Mouse (Mus musculus) liver, embryonic 12.5 days (tissue): Measurements from ENCODE around the gene Ntn5. TPM values are rescaled to one million over a fixed set of nuclear protein-coding genes. Genes with fewer than 3 reads are reported as not detected.

Experiments
- polyA plus RNA-seq: library from polyadenylated mRNA; unstranded; fragments of >200 nt; fragmentation: Nextera tagmentation; extraction: Ambion mirVana; gene quantifications from 2 replicates; pipeline ENCODE4 v1.2.1, GENCODE M21; 2016

Ntn5 gene
- polyA plus RNA-seq, 1 experiment from 2014 or later: not detected

Other genes with a start within 250 kb of the Ntn5 start
- gene Gys1, start 249.2 kb upstream of the Ntn5 start, polyA plus RNA-seq: 8.6 and 10.2 TPM in 2 replicates
- 135 and 141 TPM in 2 replicates for gene Ruvbl2, start 245.9 kb upstream of the Ntn5 start, polyA plus RNA-seq
- gene Ftl1, start 224.1 kb upstream of the Ntn5 start, polyA plus RNA-seq: 7,751 and 8,218 TPM in 2 replicates
- gene Bax, start 217.1 kb upstream of the Ntn5 start, polyA plus RNA-seq: 147 and 155 TPM in 2 replicates
- 1.9 and 2.0 TPM in 2 replicates for gene Tulp2, start 202.1 kb upstream of the Ntn5 start, polyA plus RNA-seq
- not detected in 2 replicates for gene Gm45808, start 197.2 kb upstream of the Ntn5 start, polyA plus RNA-seq
- gene Dhdh, start 195.2 kb upstream of the Ntn5 start, polyA plus RNA-seq: 2.8 and 3.1 TPM in 2 replicates
- 140 and 146 TPM in 2 replicates for gene Nucb1, start 173.6 kb upstream of the Ntn5 start, polyA plus RNA-seq
- 157 and 165 TPM in 2 replicates for gene Ppp1r15a, start 157.8 kb upstream of the Ntn5 start, polyA plus RNA-seq
- 0.80 and 0.87 TPM in 2 replicates for gene Plekha4, start 157.7 kb upstream of the Ntn5 start, polyA plus RNA-seq
- gene Hsd17b14, start 129.1 kb upstream of the Ntn5 start, polyA plus RNA-seq: 1.5 and 1.8 TPM in 2 replicates
- 50.4 and 54.7 TPM in 2 replicates for gene Bcat2, start 113.9 kb upstream of the Ntn5 start, polyA plus RNA-seq
- not detected in 2 replicates for gene Fgf21, start 68.5 kb upstream of the Ntn5 start, polyA plus RNA-seq
- 0.15 TPM in 1 of 2 replicates, not detected in the other for gene Fut1, start 66.7 kb upstream of the Ntn5 start, polyA plus RNA-seq
- 0.20 and 0.23 TPM in 2 replicates for gene Izumo1, start 62.2 kb upstream of the Ntn5 start, polyA plus RNA-seq
- gene Rasip1, start 56.5 kb upstream of the Ntn5 start, polyA plus RNA-seq: 10.5 and 11.8 TPM in 2 replicates
- gene Mamstr, start 44.0 kb upstream of the Ntn5 start, polyA plus RNA-seq: 0.69 and 0.81 TPM in 2 replicates
- 0.05 TPM in 1 of 2 replicates, not detected in the other for gene Fut2, start 17.6 kb upstream of the Ntn5 start, polyA plus RNA-seq
- gene Sec1, start 10.4 kb downstream of the Ntn5 start, polyA plus RNA-seq: 0.11 and 0.18 TPM in 2 replicates
- gene Car11, start 15.8 kb downstream of the Ntn5 start, polyA plus RNA-seq: 0.93 and 1.0 TPM in 2 replicates
- gene Dbp, start 21.1 kb downstream of the Ntn5 start, polyA plus RNA-seq: 1.1 and 1.8 TPM in 2 replicates
- 892 and 939 TPM in 2 replicates for gene Rpl18, start 31.4 kb downstream of the Ntn5 start, polyA plus RNA-seq
- 14.8 and 16.1 TPM in 2 replicates for gene Sphk2, start 34.0 kb downstream of the Ntn5 start, polyA plus RNA-seq
- gene Fam83e, start 37.2 kb downstream of the Ntn5 start, polyA plus RNA-seq: 0.67 and 0.81 TPM in 2 replicates
- gene Spaca4, start 41.8 kb downstream of the Ntn5 start, polyA plus RNA-seq: not detected in 2 replicates
- gene Lmtk3, start 99.7 kb downstream of the Ntn5 start, polyA plus RNA-seq: 0.10 and 0.32 TPM in 2 replicates
- gene Sult2b1, start 100.6 kb downstream of the Ntn5 start, polyA plus RNA-seq: 0.77 and 0.81 TPM in 2 replicates
- 47.1 and 54.2 TPM in 2 replicates for gene Cyth2, start 130.6 kb downstream of the Ntn5 start, polyA plus RNA-seq
- 0.27 and 0.50 TPM in 2 replicates for gene Kcnj14, start 140.8 kb downstream of the Ntn5 start, polyA plus RNA-seq
- 61.4 and 67.0 TPM in 2 replicates for gene Grwd1, start 146.9 kb downstream of the Ntn5 start, polyA plus RNA-seq
- gene Kdelr1, start 188.8 kb downstream of the Ntn5 start, polyA plus RNA-seq: 24.2 and 25.6 TPM in 2 replicates
- gene Grin2d, start 194.4 kb downstream of the Ntn5 start, polyA plus RNA-seq: 0.17 and 0.24 TPM in 2 replicates
- 0.68 and 0.94 TPM in 2 replicates for gene Syngr4, start 212.7 kb downstream of the Ntn5 start, polyA plus RNA-seq
- 3.8 and 3.9 TPM in 2 replicates for gene Tmem143, start 212.9 kb downstream of the Ntn5 start, polyA plus RNA-seq
- 61.6 and 68.2 TPM in 2 replicates for gene Emp3, start 237.4 kb downstream of the Ntn5 start, polyA plus RNA-seq
- gene Ccdc114, start 240.1 kb downstream of the Ntn5 start, polyA plus RNA-seq: 1.6 and 2.0 TPM in 2 replicates